Mouse (Mus musculus): ENCODE measurements at regions not wholly inside any gene's neighbourhood (a gene's known extent, or its start where the extent isn't known, plus 50 kb on each side); places are given as distances from the start of the nearest gene placed in this dataset.
A peak's percentile ranks its signal among the peaks of the same experiment; 100 is the strongest.

DNA sequence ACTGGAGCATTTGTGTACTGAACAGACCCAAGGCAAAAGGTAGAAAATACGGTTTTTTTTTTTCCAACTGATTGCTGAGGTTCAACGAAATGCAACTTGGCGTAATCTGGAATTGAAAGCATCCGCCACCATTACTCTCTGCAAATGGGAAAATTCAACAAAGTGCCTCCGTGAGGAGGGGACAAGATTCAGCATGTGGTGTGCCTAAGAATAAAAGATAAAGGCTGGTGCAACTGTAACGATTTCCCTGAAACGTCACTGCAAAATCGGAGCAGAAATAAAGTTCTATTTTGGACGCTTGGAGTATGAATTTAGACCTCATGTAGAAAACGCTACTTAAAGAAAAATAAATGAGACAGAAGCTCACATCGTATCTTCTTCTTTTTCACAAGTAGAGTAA is 893.8 kb downstream of the Poteg start:
- no peak for DNase-seq (ENCODE audit: low spot score)
- H3K4me2 ChIP-seq (replicated peaks): no peak overlapping the region
- no peak overlapping the region for H3K4me3 ChIP-seq (replicated peaks; ENCODE audit: low read length)
- H3K27ac ChIP-seq: no peak overlapping the region
- no peaks in the 10 kb centered on the region for H3K36me3 ChIP-seq (replicated peaks; ENCODE audit: control insufficient read depth, insufficient read depth)
- no peak overlapping the region for H3K9ac ChIP-seq
- WGBS: 90% methylated on average over 11 of the region's 11 CpGs
- no peak for ATAC-seq (ENCODE audit: low FRiP score)
- no peaks in the 10 kb centered on the region for H3K27me3 ChIP-seq (ENCODE audit: control insufficient read depth, insufficient read depth, low read length)
- H3K9me3 ChIP-seq (ENCODE audit: control insufficient read depth, low read length): no peaks in the 10 kb centered on the region
- no peaks in the 10 kb centered on the region for H3K4me1 ChIP-seq (replicated peaks; ENCODE audit: control insufficient read depth, insufficient read depth, low read length)

- no peaks in the 10 kb centered on the region for H3K4me1 ChIP-seq (replicated peaks; ENCODE audit: control insufficient read depth, insufficient read depth, low read length)
- no peak overlapping the region for H3K27ac ChIP-seq
- no peak for DNase-seq (ENCODE audit: low spot score)
- H3K36me3 ChIP-seq (replicated peaks; ENCODE audit: control insufficient read depth, insufficient read depth): no peaks in the 10 kb centered on the region
- no peak overlapping the region for H3K4me2 ChIP-seq (replicated peaks)
- no peak overlapping the region for H3K9ac ChIP-seq
- H3K9me3 ChIP-seq (ENCODE audit: control insufficient read depth, low read length): no peaks in the 10 kb centered on the region
- no peaks in the 10 kb centered on the region for H3K27me3 ChIP-seq (ENCODE audit: control insufficient read depth, insufficient read depth, low read length)
- ATAC-seq (ENCODE audit: low FRiP score): no peak
- H3K4me3 ChIP-seq (replicated peaks; ENCODE audit: low read length): no peak overlapping the region
Observed at GRCm38 (mm10) chr8:28366470-28366869, 919.0 kb downstream of the Poteg start.

DNA sequence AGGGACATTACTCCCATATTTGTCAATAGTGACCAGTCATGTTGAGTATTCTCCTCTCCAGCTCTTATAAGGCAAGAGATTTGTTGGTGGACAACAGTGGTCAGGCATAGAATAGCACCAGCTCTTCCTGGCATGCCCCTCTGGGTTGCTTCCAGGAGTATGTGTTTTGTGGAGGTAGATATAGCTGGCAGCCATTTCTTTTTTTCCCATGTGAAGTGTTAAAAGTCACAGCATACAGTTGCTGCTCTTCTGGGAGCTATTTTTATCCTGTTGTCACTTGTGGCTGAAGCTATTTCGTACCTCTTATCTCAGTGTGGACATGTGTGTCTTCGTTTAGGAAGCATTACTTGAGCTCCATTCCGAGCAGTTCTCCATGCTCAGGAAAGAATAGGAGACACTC is 919.9 kb downstream of the Poteg start:
- no peak overlapping the region for H3K9ac ChIP-seq
- WGBS: 86% methylated on average over 3 of the region's 3 CpGs
- DNase-seq (ENCODE audit: low spot score) (no peak), ATAC-seq (ENCODE audit: low FRiP score) (no peak)
- H3K36me3 ChIP-seq (replicated peaks; ENCODE audit: control insufficient read depth, insufficient read depth): no peaks in the 10 kb centered on the region
- H3K27ac ChIP-seq: no peak overlapping the region
- H3K4me2 ChIP-seq (replicated peaks): no peak overlapping the region
- H3K4me1 ChIP-seq (replicated peaks; ENCODE audit: control insufficient read depth, insufficient read depth, low read length): no peaks in the 10 kb centered on the region
- H3K27me3 ChIP-seq (ENCODE audit: control insufficient read depth, insufficient read depth, low read length): no peaks in the 10 kb centered on the region
- no peaks in the 10 kb centered on the region for H3K9me3 ChIP-seq (ENCODE audit: control insufficient read depth, low read length)
- H3K4me3 ChIP-seq (replicated peaks; ENCODE audit: low read length): no peak overlapping the region

- Histone ChIP-seq H3K9ac (no peak overlapping the region), H3K27me3 (ENCODE audit: control insufficient read depth, insufficient read depth, low read length) (no peaks in the 10 kb centered on the region), H3K36me3 (replicated peaks; ENCODE audit: control insufficient read depth, insufficient read depth) (no peaks in the 10 kb centered on the region), H3K9me3 (ENCODE audit: control insufficient read depth, low read length) (no peaks in the 10 kb centered on the region), H3K27ac (no peak overlapping the region), H3K4me2 (replicated peaks) (no peak overlapping the region), H3K4me3 (replicated peaks; ENCODE audit: low read length) (no peak overlapping the region), H3K4me1 (replicated peaks; ENCODE audit: control insufficient read depth, insufficient read depth, low read length) (no peaks in the 10 kb centered on the region)
- DNase-seq (ENCODE audit: low spot score) (no peak), ATAC-seq (ENCODE audit: low FRiP score) (no peak)
- 41% methylated on average over 1 of the region's 1 CpGs for WGBS
Observed at GRCm38 (mm10) chr8:28371752-28372151, 924.3 kb downstream of the Poteg start.

DNA sequence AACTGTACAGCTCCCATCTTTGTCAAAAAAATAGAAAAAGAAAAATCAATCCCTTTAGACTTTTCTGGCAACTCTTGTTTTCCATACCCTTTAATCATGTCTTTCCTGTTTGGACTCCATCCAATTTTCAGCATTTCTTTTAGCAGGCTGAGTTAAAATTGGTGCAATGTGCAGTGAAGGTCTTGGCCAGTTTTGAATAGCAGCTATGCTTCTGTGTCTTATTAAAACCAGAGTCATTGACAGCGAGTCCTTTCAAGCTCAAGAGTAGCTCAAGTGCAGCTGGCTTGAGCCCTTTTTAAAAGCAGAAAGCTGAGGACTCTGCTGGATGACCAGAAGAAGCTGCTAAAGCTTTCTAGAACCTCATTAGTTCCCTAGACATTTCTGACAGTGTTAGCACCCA is 952.7 kb downstream of the Poteg start:
- no peaks in the 10 kb centered on the region for H3K4me1 ChIP-seq (replicated peaks; ENCODE audit: control insufficient read depth, insufficient read depth, low read length)
- ATAC-seq (ENCODE audit: low FRiP score): no peak
- H3K27me3 ChIP-seq (ENCODE audit: control insufficient read depth, insufficient read depth, low read length): no peaks in the 10 kb centered on the region
- H3K9ac ChIP-seq: no peak overlapping the region
- no peaks in the 10 kb centered on the region for H3K36me3 ChIP-seq (replicated peaks; ENCODE audit: control insufficient read depth, insufficient read depth)
- 78% methylated on average over 1 of the region's 1 CpGs for WGBS
- no peaks in the 10 kb centered on the region for H3K9me3 ChIP-seq (ENCODE audit: control insufficient read depth, low read length)
- no peak for DNase-seq (ENCODE audit: low spot score)
- H3K27ac ChIP-seq: no peak overlapping the region
- no peak overlapping the region for H3K4me2 ChIP-seq (replicated peaks)
- H3K4me3 ChIP-seq (replicated peaks; ENCODE audit: low read length): no peak overlapping the region

DNA sequence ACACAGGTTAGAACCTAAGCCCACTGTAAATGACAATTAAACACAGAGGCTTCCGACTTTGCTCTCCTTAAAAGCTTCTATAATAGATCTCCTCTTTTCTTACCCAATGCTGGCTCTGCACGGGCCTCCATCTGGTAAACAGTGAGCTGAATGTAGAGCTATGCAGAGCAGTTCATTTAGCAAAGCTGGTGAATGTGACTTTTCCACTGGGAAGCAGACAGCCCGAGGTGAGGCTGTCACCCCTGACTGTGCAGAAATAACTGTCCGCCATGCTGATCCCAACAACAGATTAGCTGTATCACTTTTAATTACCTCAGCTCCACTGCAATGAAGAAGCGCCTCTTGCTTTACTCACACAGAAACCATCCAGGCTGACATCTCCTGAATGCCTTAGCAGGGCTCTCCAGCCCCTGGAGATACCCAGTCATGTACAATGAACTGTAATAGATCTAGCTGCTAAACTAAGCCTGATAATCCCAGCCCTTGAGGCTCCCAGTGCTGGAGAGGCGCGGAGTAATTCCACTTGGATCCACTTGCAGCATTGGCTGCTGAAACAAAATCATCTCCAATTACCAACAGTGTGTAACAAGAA is 980.2 kb downstream of the Poteg start:
- Histone ChIP-seq H3K27ac (no peak overlapping the region), H3K4me1 (replicated peaks; ENCODE audit: control insufficient read depth, insufficient read depth, low read length) (no peaks in the 10 kb centered on the region; the same call in 1 of the 2 replicates), H3K27me3 (ENCODE audit: control insufficient read depth, insufficient read depth, low read length) (no peaks in the 10 kb centered on the region), H3K36me3 (replicated peaks; ENCODE audit: control insufficient read depth, insufficient read depth) (no peaks in the 10 kb centered on the region), H3K9ac (no peak overlapping the region), H3K9me3 (ENCODE audit: control insufficient read depth, low read length) (no peaks in the 10 kb centered on the region), H3K4me2 (replicated peaks) (no peak overlapping the region), H3K4me3 (replicated peaks; ENCODE audit: low read length) (no peak overlapping the region)
- WGBS: 40% methylated on average over 7 of the region's 7 CpGs
- ATAC-seq (ENCODE audit: low FRiP score): peak; percentile 78; the same call in 1 of the 2 replicates
- peak; percentile 32 for DNase-seq (ENCODE audit: low spot score)

GRCm38 (mm10) chr8:28473190-28473589 is 1025.7 kb downstream of the Poteg start:
- Histone ChIP-seq H3K4me2 (replicated peaks) (no peak overlapping the region), H3K9ac (no peak overlapping the region), H3K27me3 (ENCODE audit: control insufficient read depth, insufficient read depth, low read length) (no peaks in the 10 kb centered on the region), H3K27ac (no peak overlapping the region), H3K9me3 (ENCODE audit: control insufficient read depth, low read length) (no peaks in the 10 kb centered on the region), H3K4me1 (replicated peaks; ENCODE audit: control insufficient read depth, insufficient read depth, low read length) (no peaks in the 10 kb centered on the region), H3K36me3 (replicated peaks; ENCODE audit: control insufficient read depth, insufficient read depth) (no peaks in the 10 kb centered on the region), H3K4me3 (replicated peaks; ENCODE audit: low read length) (no peak overlapping the region)
- DNase-seq (ENCODE audit: low spot score) (no peak), ATAC-seq (ENCODE audit: low FRiP score) (no peak)
- WGBS: 89% methylated on average over 2 of the region's 2 CpGs

DNA sequence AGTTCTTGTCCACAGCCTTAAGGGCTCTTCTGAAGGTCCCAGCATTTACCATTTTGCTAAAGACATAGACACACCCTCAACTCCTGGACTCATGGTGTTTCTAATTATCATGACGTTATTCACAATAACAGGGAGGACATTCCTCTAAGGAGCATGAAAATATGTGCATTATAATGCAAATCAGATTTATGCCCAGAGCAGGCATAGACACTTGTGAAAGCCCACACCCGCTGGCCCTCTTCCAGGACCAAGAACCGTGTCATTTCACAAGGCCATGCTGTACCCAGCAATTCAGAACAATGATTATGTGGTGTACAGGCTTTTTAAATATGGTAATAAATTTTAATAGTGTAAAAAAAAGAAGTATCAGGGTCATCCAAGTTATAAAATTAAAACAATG is 1040.4 kb downstream of the Poteg start:
- peak; percentile 25 for DNase-seq (ENCODE audit: low spot score)
- Histone ChIP-seq H3K4me2 (replicated peaks) (no peak overlapping the region), H3K27ac (no peak overlapping the region)

DNA sequence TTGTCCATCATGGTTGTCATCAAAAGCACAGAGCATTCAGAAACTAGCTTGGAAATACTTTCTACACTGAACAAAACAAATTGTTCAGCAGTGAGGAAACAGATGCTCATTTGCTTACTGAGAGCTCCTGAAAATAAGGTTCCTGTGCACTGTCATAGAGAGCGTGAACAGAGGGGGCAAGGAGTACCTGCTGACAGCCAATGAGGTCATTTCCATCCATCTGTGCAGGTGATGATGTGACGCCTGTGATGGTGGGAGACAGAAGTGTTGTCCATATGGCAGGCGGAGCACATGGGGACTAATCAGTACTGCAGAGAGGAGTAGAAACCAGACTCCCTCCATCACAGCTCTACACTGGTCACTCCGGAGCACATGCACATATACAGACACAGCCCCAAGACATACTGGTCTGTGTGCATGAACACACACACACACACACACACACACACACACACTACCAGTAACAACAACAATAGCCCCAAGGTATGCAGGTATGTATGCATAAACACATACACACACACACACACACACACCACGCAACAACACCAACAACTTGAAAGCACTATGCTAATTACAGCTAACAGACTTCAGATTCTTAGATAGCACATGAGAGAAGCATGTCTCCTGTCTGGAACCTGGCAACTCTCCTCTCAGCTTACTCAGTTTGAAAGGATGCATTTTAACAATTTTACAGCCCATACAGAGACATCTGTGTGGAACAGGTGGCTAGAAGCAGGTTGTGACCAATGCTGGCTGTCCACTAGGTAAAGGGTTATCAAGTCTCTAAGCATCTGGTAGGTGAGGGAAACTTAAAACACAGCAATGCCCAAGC is 1056.2 kb downstream of the Poteg start:
- H3K27me3 ChIP-seq (ENCODE audit: control insufficient read depth, insufficient read depth, low read length): no peaks in the 10 kb centered on the region
- WGBS: 86% methylated on average over 5 of the region's 5 CpGs
- ATAC-seq (ENCODE audit: low FRiP score) (no peak; the same call in 1 of the 2 replicates), DNase-seq (ENCODE audit: low spot score) (no peak)
- no peaks in the 10 kb centered on the region for H3K9me3 ChIP-seq (ENCODE audit: control insufficient read depth, low read length)
- no peak overlapping the region for H3K4me3 ChIP-seq (replicated peaks; ENCODE audit: low read length)
- no peak overlapping the region for H3K4me2 ChIP-seq (replicated peaks)
- no peaks in the 10 kb centered on the region for H3K36me3 ChIP-seq (replicated peaks; ENCODE audit: control insufficient read depth, insufficient read depth)
- 0 out of 2 replicates have a peak overlapping the region, but pooled peaks have one; percentile 32 for H3K27ac ChIP-seq
- no peak overlapping the region for H3K9ac ChIP-seq
- H3K4me1 ChIP-seq (replicated peaks; ENCODE audit: control insufficient read depth, insufficient read depth, low read length): no peaks in the 10 kb centered on the region

More for the DNA sequence above, 1040.4 kb downstream of the Poteg start:
- peak; percentile 46; the same call in 1 of the 2 replicates for ATAC-seq (ENCODE audit: low FRiP score)
- no peaks in the 10 kb centered on the region for H3K4me1 ChIP-seq (replicated peaks; ENCODE audit: control insufficient read depth, insufficient read depth, low read length)
- no peaks in the 10 kb centered on the region for H3K9me3 ChIP-seq (ENCODE audit: control insufficient read depth, low read length)
- 22% methylated on average over 3 of the region's 3 CpGs for WGBS
- no peaks in the 10 kb centered on the region for H3K27me3 ChIP-seq (ENCODE audit: control insufficient read depth, insufficient read depth, low read length)
- no peak overlapping the region for H3K9ac ChIP-seq
- no peaks in the 10 kb centered on the region for H3K36me3 ChIP-seq (replicated peaks; ENCODE audit: control insufficient read depth, insufficient read depth)
- no peak overlapping the region for H3K4me3 ChIP-seq (replicated peaks; ENCODE audit: low read length)
